Mouse (Mus musculus) E14TG2a.4 (cell line): ENCODE results near the gene Afdn.

Experiments used
- H3K27me3 ChIP-seq: 2 replicates; pipeline ENCODE4 v1.6.1; 2014; ENCODE audit warnings: low read length, control low read depth; ENCODE audit not compliant: insufficient read depth
- H3K36me3 ChIP-seq: 2 replicates; pipeline ENCODE4 v1.6.1; 2014; ENCODE audit warnings: low read length, control low read depth; ENCODE audit not compliant: insufficient read depth
- H3K4me1 ChIP-seq: replicated peaks from 2 replicates; pipeline ENCODE4 v1.6.1; 2014; ENCODE audit warnings: low read depth, low read length, control low read depth
- H3K4me3 ChIP-seq: replicated peaks from 2 replicates; pipeline ENCODE4 v1.5.1; 2014; ENCODE audit warnings: mild to moderate bottlenecking, low read length
- H3K9me3 ChIP-seq: 2 replicates; pipeline ENCODE4 v1.6.1; 2014; ENCODE audit warnings: low read length, control low read depth
- CTCF ChIP-seq: conservative IDR thresholded peaks from 2 replicates; pipeline ENCODE4 v1.5.1; 2014; ENCODE audit warnings: low read length
- NANOG ChIP-seq: IDR thresholded peaks from 2 replicates; pipeline ENCODE4 v1.6.1; 2014; ENCODE audit warnings: borderline replicate concordance, low read length, mixed read lengths
- POU5F1 ChIP-seq: IDR thresholded peaks from 2 replicates; pipeline ENCODE4 v1.6.1; 2014; ENCODE audit warnings: low read length, borderline replicate concordance

The Afdn gene

GRCm38 (mm10) chr17:13742941-13743708 is 17.2 kb upstream of the Afdn start:
- Histone ChIP-seq H3K27me3 (no peaks in the 10 kb centered on the region), H3K4me1 (peaks cover 52% of the 10 kb centered on the region), H3K36me3 (no peaks in the 10 kb centered on the region), H3K9me3 (no peaks in the 10 kb centered on the region), H3K4me3 (no peak overlapping the region; the same call in 1 of the 2 replicates)
- TF ChIP-seq NANOG (no peak), POU5F1 (no peak), CTCF (no peak)

DNA sequence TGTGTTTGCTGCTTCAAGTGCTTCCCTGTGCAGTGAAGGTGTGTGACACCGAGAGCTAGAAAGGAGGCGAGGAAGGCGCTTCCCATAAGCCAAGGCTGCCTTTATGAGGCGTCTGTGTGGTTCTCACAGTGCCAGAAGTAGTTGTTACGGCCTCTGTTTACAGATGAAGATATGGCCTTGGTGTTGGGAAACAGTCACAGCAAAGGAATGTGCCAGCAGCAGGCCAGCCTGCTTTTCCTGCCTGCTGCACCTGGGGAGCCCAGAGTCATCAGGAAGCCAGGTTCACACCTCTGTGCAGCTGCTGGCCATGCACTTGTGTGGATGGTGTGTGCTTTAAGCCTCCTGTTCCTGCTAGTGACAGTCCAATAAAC is 16.6 kb upstream of the Afdn start:
- Histone ChIP-seq H3K9me3 (no peaks in the 10 kb centered on the region), H3K4me3 (no peak overlapping the region), H3K27me3 (no peaks in the 10 kb centered on the region), H3K36me3 (no peaks in the 10 kb centered on the region), H3K4me1 (peaks cover 52% of the 10 kb centered on the region)
- TF ChIP-seq CTCF = no peak
- TF ChIP-seq NANOG = no peak
- TF ChIP-seq POU5F1 = no peak

DNA sequence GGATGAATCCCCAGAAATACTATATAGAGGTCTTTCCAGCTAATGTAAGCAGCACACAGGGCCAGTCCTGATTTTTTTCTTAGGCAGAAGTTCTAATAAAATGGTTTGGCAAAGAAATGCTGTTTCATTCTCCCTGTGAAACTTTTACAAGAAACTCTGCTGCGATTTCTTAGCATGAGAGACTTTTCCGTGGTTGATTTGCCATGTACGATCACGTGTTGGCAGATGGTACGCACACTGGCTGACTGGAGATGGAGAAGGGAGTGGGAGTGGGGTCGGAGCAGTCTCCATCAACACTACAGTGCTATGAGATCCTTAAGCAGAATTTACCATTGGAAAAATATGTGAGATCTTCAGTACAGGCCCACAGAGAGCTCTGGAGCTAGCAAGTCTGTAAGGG is 16.1 kb upstream of the Afdn start:
- Histone ChIP-seq H3K27me3 (no peaks in the 10 kb centered on the region), H3K9me3 (no peaks in the 10 kb centered on the region), H3K4me1 (peaks cover 52% of the 10 kb centered on the region), H3K4me3 (no peak overlapping the region), H3K36me3 (no peaks in the 10 kb centered on the region)
- TF ChIP-seq NANOG (no peak), CTCF (no peak), POU5F1 (no peak)

GRCm38 (mm10) chr17:13744824-13745223 is 15.5 kb upstream of the Afdn start:
- TF ChIP-seq CTCF = no peak
- no peak for TF ChIP-seq POU5F1
- no peak for TF ChIP-seq NANOG
- peaks cover 52% of the 10 kb centered on the region for H3K4me1 ChIP-seq
- H3K4me3 ChIP-seq = no peak overlapping the region
- no peaks in the 10 kb centered on the region for H3K9me3 ChIP-seq
- H3K36me3 ChIP-seq = no peaks in the 10 kb centered on the region
- no peaks in the 10 kb centered on the region for H3K27me3 ChIP-seq

DNA sequence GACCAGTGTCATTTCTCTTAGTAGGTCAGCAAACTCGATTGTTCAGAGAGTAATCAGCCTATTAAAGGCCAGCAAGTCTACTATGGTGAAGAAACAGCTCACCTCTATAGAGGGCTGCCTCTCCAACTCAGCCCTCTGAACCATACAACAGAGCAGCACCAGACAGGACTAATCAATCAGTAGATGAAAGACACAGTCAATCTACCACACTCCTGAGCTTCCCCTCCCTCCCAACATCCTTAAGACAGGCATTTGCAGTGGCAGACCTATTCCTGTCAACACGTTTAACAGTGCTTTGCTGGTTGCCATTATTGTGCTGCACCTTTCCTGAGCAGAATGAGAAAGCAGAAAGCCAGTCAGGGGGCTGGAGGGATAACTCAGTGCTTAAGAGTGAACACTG is 15.0 kb upstream of the Afdn start:
- Histone ChIP-seq H3K4me1 (peaks cover 48% of the 10 kb centered on the region), H3K4me3 (no peak overlapping the region), H3K36me3 (no peaks in the 10 kb centered on the region), H3K9me3 (no peaks in the 10 kb centered on the region), H3K27me3 (no peaks in the 10 kb centered on the region)
- TF ChIP-seq CTCF (no peak), POU5F1 (no peak), NANOG (no peak)

GRCm38 (mm10) chr17:13746330-13746729 is 14.0 kb upstream of the Afdn start:
- TF ChIP-seq NANOG = no peak
- TF ChIP-seq POU5F1 = no peak
- no peak for TF ChIP-seq CTCF
- Histone ChIP-seq H3K4me1 (peaks cover 44% of the 10 kb centered on the region), H3K36me3 (no peaks in the 10 kb centered on the region), H3K27me3 (no peaks in the 10 kb centered on the region), H3K4me3 (no peak overlapping the region), H3K9me3 (no peaks in the 10 kb centered on the region)

DNA sequence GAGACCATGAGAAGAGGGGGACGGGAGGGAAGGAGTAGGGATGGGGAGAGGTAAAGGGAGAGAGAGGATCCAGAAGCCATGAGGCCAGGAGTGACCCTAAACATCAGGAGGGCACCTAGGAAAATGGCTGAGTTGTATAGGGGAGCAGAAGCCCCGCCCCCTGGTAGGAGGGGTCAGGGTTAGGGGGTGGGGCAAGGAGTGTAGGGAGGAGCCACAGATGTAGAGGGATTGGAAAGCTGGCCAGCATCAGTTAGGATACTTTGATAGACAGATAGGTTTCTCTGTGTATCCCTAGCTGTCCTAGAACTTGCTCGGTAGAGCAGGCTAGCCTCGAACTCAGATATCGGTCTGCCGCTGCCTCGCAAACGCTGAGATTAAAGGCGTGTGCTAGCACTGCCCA is 12.7 kb upstream of the Afdn start:
- no peak for TF ChIP-seq POU5F1
- no peak for TF ChIP-seq CTCF
- no peak for TF ChIP-seq NANOG
- Histone ChIP-seq H3K36me3 (no peaks in the 10 kb centered on the region), H3K27me3 (no peaks in the 10 kb centered on the region), H3K4me3 (no peak overlapping the region), H3K4me1 (peaks cover 37% of the 10 kb centered on the region), H3K9me3 (no peaks in the 10 kb centered on the region)

- Histone ChIP-seq H3K4me1 (peaks cover 25% of the 10 kb centered on the region), H3K4me3 (no peak overlapping the region), H3K9me3 (no peaks in the 10 kb centered on the region), H3K36me3 (no peaks in the 10 kb centered on the region), H3K27me3 (no peaks in the 10 kb centered on the region)
- TF ChIP-seq CTCF (no peak), POU5F1 (no peak), NANOG (no peak)
Measured at GRCm38 (mm10) chr17:13749027-13749426, 11.3 kb upstream of the Afdn start.

GRCm38 (mm10) chr17:13753918-13754317 is 6.4 kb upstream of the Afdn start:
- H3K9me3 ChIP-seq = no peaks in the 10 kb centered on the region
- peaks cover 47% of the 10 kb centered on the region for H3K4me1 ChIP-seq
- H3K36me3 ChIP-seq = no peaks in the 10 kb centered on the region
- H3K4me3 ChIP-seq = no peak overlapping the region
- H3K27me3 ChIP-seq = no peaks in the 10 kb centered on the region
- no peak for TF ChIP-seq NANOG
- no peak for TF ChIP-seq CTCF
- TF ChIP-seq POU5F1 = no peak
